Comparison of ENCODE assay signal across 8 mouse cellular contexts in genomic region chr17:23546333-23546701, GRCm38 (mm10). TPM values are rescaled to one million over a fixed set of nuclear protein-coding genes. Genes with fewer than 3 reads are reported as not detected.
DNase-seq lines count a peak whose midpoint lies in the region; ATAC-seq and TF ChIP-seq lines count a peak whose summit lies in the region.

No protein-coding gene starts in this region.

- H3K9me3 ChIP-seq in intestine, embryonic 14.5 days (ENCODE audit: control insufficient read depth, low read length): no peaks in the 10 kb centered on the region
- H3K9me3 ChIP-seq in limb, embryonic 12.5 days: no peaks in the 10 kb centered on the region
- no peaks in the 10 kb centered on the region for H3K9me3 ChIP-seq in midbrain, embryonic 13.5 days

- no peaks in the 10 kb centered on the region for H3K4me1 ChIP-seq in cortical plate, adult 2 months (ENCODE audit: control insufficient read depth, insufficient read depth, low read length)
- H3K4me1 ChIP-seq in intestine, embryonic 14.5 days (replicated peaks; ENCODE audit: control insufficient read depth, insufficient read depth, low read length): peaks cover 6% of the 10 kb centered on the region; the same call in 1 of the 2 replicates
- H3K4me1 ChIP-seq in limb, embryonic 12.5 days (replicated peaks): peaks cover 18% of the 10 kb centered on the region
- H3K4me1 ChIP-seq in midbrain, embryonic 13.5 days (replicated peaks): peaks cover 19% of the 10 kb centered on the region

- peak overlapping the region; percentile 74 for H3K4me3 ChIP-seq in cortical plate, adult 2 months (ENCODE audit: insufficient read depth, low read length)
- H3K4me3 ChIP-seq in intestine, embryonic 14.5 days (ENCODE audit: low read depth, low read length): peak overlapping the region; percentile 87
- peak overlapping the region; percentile 61 for H3K4me3 ChIP-seq in limb, embryonic 12.5 days (replicated peaks)
- H3K4me3 ChIP-seq in midbrain, embryonic 13.5 days (replicated peaks): peak overlapping the region; percentile 58

- 1% methylated on average over 20 of the region's 20 CpGs for WGBS in intestine, embryonic 14.5 days
- 2% methylated on average over 20 of the region's 20 CpGs for WGBS in limb, embryonic 12.5 days
- WGBS in midbrain, embryonic 13.5 days: under 1% methylated on average over 20 of the region's 20 CpGs

- peak overlapping the region; percentile 74 for H3K9ac ChIP-seq in intestine, embryonic 14.5 days (ENCODE audit: low read length)
- H3K9ac ChIP-seq in limb, embryonic 12.5 days (replicated peaks): peak overlapping the region; percentile 44
- peak overlapping the region; percentile 63; the same call in 1 of the 2 replicates for H3K9ac ChIP-seq in midbrain, embryonic 13.5 days (replicated peaks)

- H3K4me2 ChIP-seq in intestine, embryonic 14.5 days (ENCODE audit: low read length): peak overlapping the region; percentile 39
- peak overlapping the region; percentile 61 for H3K4me2 ChIP-seq in limb, embryonic 12.5 days
- peak overlapping the region; percentile 56 for H3K4me2 ChIP-seq in midbrain, embryonic 13.5 days (replicated peaks)

- 0 out of 2 replicates have a peak, but pooled peaks cover 3% of the 10 kb centered on the region for H3K27me3 ChIP-seq in intestine, embryonic 14.5 days (replicated peaks; ENCODE audit: control insufficient read depth, insufficient read depth, low read length)
- peaks cover 7% of the 10 kb centered on the region; the same call in 1 of the 2 replicates for H3K27me3 ChIP-seq in limb, embryonic 12.5 days
- peaks cover 15% of the 10 kb centered on the region for H3K27me3 ChIP-seq in midbrain, embryonic 13.5 days

- ATAC-seq in intestine, embryonic 14.5 days (replicated peaks; ENCODE audit: low FRiP score, low TSS enrichment, low read depth): peak; percentile 47
- peak; percentile 44; the same call in 1 of the 2 replicates for ATAC-seq in limb, embryonic 12.5 days (ENCODE audit: insufficient number of reproducible peaks, insufficient read depth, low FRiP score, low TSS enrichment, low read depth)
- peak; percentile 22; the same call in 1 of the 2 replicates for ATAC-seq in midbrain, embryonic 13.5 days

- no peak overlapping the region for H3K27ac ChIP-seq in cortical plate, adult 2 months (ENCODE audit: insufficient read depth, low read length)
- H3K27ac ChIP-seq in intestine, embryonic 14.5 days (ENCODE audit: low read depth): peak overlapping the region; percentile 82
- H3K27ac ChIP-seq in limb, embryonic 12.5 days: no peak overlapping the region
- H3K27ac ChIP-seq in midbrain, embryonic 13.5 days: no peak overlapping the region

- peak; percentile 54 for DNase-seq in ovary, adult 18-20 months (ENCODE audit: low spot score)
- no peak for DNase-seq in ovary, postnatal 10 days (ENCODE audit: low spot score)
- DNase-seq in gastrocnemius, postnatal 10 days: peak; percentile 61
- DNase-seq in intestine, embryonic 14.5 days (ENCODE audit: low spot score): peak; percentile 99
- DNase-seq in spleen, adult 12 weeks (ENCODE audit: low spot score): peak; percentile 77

- no peaks in the 10 kb centered on the region for H3K36me3 ChIP-seq in intestine, embryonic 14.5 days (ENCODE audit: control insufficient read depth, insufficient read depth, low read length)
- H3K36me3 ChIP-seq in limb, embryonic 12.5 days: no peaks in the 10 kb centered on the region
- no peaks in the 10 kb centered on the region for H3K36me3 ChIP-seq in midbrain, embryonic 13.5 days

- TF ChIP-seq CTCF in cortical plate, adult 2 months (IDR thresholded peaks at IDR 0.05; ENCODE audit: extremely low read depth, insufficient read depth, low read length): no peak

- TF ChIP-seq POLR2A in cortical plate, adult 2 months (IDR thresholded peaks at IDR 0.05; ENCODE audit: extremely low read depth, insufficient read depth, low read length): no peak

RNA-seq across cellular contexts. Expression of gene Zfp213, which starts 17.7 kb away (rescaled TPM):
- 7.9 and 8.7 TPM in 2 replicates for polyA plus RNA-seq in cortical plate, adult 2 months (2012; rRNA removed)
- total RNA-seq in gastrocnemius, postnatal 10 days (2021): 1 to 10 TPM; 3.3 to 4.1 TPM
- polyA plus RNA-seq in intestine, embryonic 14.5 days (2014; fragmentation: Nextera tagmentation; extraction: Ambion mirVana): 19.1 and 19.7 TPM in 2 replicates
- 24.7 and 26.6 TPM in 2 replicates for polyA plus RNA-seq in limb, embryonic 12.5 days (2016; fragmentation: Nextera tagmentation; extraction: Ambion mirVana)
- polyA plus RNA-seq in midbrain, embryonic 13.5 days (2015; fragmentation: Nextera tagmentation; extraction: Ambion mirVana): 18.0 and 20.4 TPM in 2 replicates

RNA-seq across cellular contexts. Expression of gene Zfp13, which starts 53.0 kb away (rescaled TPM):
- 27.2 and 28.5 TPM in 2 replicates for polyA plus RNA-seq in cortical plate, adult 2 months (2012; rRNA removed)
- 1 to 10 TPM; 6.6 to 7.0 TPM for total RNA-seq in gastrocnemius, postnatal 10 days (2021)
- polyA plus RNA-seq in intestine, embryonic 14.5 days (2014; fragmentation: Nextera tagmentation; extraction: Ambion mirVana): 12.3 and 14.8 TPM in 2 replicates
- polyA plus RNA-seq in limb, embryonic 12.5 days (2016; fragmentation: Nextera tagmentation; extraction: Ambion mirVana): 22.0 and 25.5 TPM in 2 replicates
- 26.6 and 28.7 TPM in 2 replicates for polyA plus RNA-seq in midbrain, embryonic 13.5 days (2015; fragmentation: Nextera tagmentation; extraction: Ambion mirVana)

RNA-seq across cellular contexts. Expression of gene Zscan10, which starts 54.3 kb away (rescaled TPM):
- 0.13 TPM in 1 of 2 replicates, not detected in the other for polyA plus RNA-seq in cortical plate, adult 2 months (2012; rRNA removed)
- total RNA-seq in gastrocnemius, postnatal 10 days (2021): not detected
- 0.14 TPM in 1 of 2 replicates, not detected in the other for polyA plus RNA-seq in intestine, embryonic 14.5 days (2014; fragmentation: Nextera tagmentation; extraction: Ambion mirVana)
- 0.37 and 0.45 TPM in 2 replicates for polyA plus RNA-seq in limb, embryonic 12.5 days (2016; fragmentation: Nextera tagmentation; extraction: Ambion mirVana)
- polyA plus RNA-seq in midbrain, embryonic 13.5 days (2015; fragmentation: Nextera tagmentation; extraction: Ambion mirVana): not detected in 2 replicates
